Mouse (Mus musculus): Measurements from ENCODE around the gene Shisal2a. TPM values are rescaled to one million over a fixed set of nuclear protein-coding genes. Genes with fewer than 3 reads are reported as not detected.
A peak's percentile ranks its signal among the peaks of the same experiment; 100 is the strongest.

Gene Shisal2a
- total and polyA plus RNA-seq, 3 experiments: not detected

GRCm38 (mm10) chr4:108348256-108348875, 34.8 kb downstream of the Shisal2a start:
- Histone ChIP-seq H3K27me3 (ENCODE audit: insufficient read depth, low read length) (peaks cover 3% of the 10 kb centered on the region; the same call in 1 of the 2 replicates), H3K4me3 (ENCODE audit: low read depth, low read length) (no peak overlapping the region; the same call in 1 of the 2 replicates), H3K4me1 (ENCODE audit: insufficient read depth, low read depth, low read length) (peaks cover 43% of the 10 kb centered on the region), H3K9me3 (replicated peaks) (no peaks in the 10 kb centered on the region), H3K36me3 (replicated peaks) (no peaks in the 10 kb centered on the region)
- TF ChIP-seq POLR2AphosphoS5 (IDR thresholded peaks at IDR 0.05; ENCODE audit: insufficient replicate concordance, low read depth, low read length) (no peak), CTCF (IDR thresholded peaks at IDR 0.05; ENCODE audit: low read depth, low read length) (no peak), GATA2 (IDR thresholded peaks at IDR 0.05; ENCODE audit: borderline replicate concordance, low read depth, low read length) (no peak), GATA1 (IDR thresholded peaks at IDR 0.05; ENCODE audit: borderline replicate concordance, low read length) (no peak), TAL1 (conservative IDR thresholded peaks at IDR 0.05; ENCODE audit: low read depth, low read length) (no peak)
- no peak for ATAC-seq (ENCODE audit: extremely low read depth, insufficient number of reproducible peaks, low FRiP score, poor library complexity, severe bottlenecking)
- no peak for DNase-seq (ENCODE audit: low spot score)

DNA sequence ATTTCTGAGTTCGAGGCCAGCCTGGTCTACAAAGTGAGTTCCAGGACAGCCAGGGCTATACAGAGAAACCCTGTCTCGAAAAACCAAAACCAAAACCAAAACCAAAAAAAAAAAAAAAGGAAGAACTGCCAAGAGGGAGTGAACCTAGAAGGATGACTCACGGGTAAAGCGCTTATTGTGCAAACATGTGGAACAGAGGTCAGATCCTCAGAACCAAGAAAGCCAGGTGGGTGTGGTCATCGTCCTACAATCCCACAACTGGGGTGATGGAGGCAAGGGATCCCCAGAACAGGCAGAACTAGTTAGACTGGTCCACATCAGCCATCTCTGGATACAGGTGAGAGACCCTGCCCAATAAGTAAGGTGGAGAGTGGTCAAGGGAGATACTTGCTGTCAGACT, 36.0 kb downstream of the Shisal2a start:
- ATAC-seq (ENCODE audit: extremely low read depth, insufficient number of reproducible peaks, low FRiP score, poor library complexity, severe bottlenecking) (no peak), DNase-seq (ENCODE audit: low spot score) (no peak)
- H3K36me3 ChIP-seq (replicated peaks): no peaks in the 10 kb centered on the region
- no peak overlapping the region for H3K4me3 ChIP-seq (ENCODE audit: low read depth, low read length)
- no peaks in the 10 kb centered on the region for H3K9me3 ChIP-seq (replicated peaks)
- TF ChIP-seq POLR2AphosphoS5 (IDR thresholded peaks at IDR 0.05; ENCODE audit: insufficient replicate concordance, low read depth, low read length) (no peak), GATA2 (IDR thresholded peaks at IDR 0.05; ENCODE audit: borderline replicate concordance, low read depth, low read length) (no peak), CTCF (IDR thresholded peaks at IDR 0.05; ENCODE audit: low read depth, low read length) (no peak), GATA1 (IDR thresholded peaks at IDR 0.05; ENCODE audit: borderline replicate concordance, low read length) (no peak), TAL1 (conservative IDR thresholded peaks at IDR 0.05; ENCODE audit: low read depth, low read length) (no peak)
- peaks cover 39% of the 10 kb centered on the region for H3K4me1 ChIP-seq (ENCODE audit: insufficient read depth, low read depth, low read length)
- peaks cover 3% of the 10 kb centered on the region; the same call in 1 of the 2 replicates for H3K27me3 ChIP-seq (ENCODE audit: insufficient read depth, low read length)

DNA sequence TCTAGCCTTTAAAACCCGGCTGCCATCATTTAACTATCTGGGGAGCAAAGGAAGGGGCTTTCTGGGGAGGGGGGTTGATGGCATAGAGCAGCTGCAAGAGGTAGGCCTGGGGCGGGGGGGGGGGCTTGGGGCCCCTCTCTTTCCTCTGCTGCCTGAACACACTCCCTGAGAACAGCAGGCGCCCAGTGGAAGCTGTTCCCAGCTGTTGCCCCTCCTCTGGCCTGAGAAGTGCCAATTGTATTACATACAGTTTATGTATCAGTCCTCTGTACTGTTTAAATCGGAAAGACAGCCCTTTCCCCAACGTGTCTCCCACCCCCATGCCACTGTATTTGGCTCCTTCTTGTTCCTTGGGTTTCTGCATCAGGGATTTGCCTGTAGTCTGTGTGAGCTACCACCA, 37.3 kb downstream of the Shisal2a start:
- DNase-seq (ENCODE audit: low spot score) (no peak), ATAC-seq (ENCODE audit: extremely low read depth, insufficient number of reproducible peaks, low FRiP score, poor library complexity, severe bottlenecking) (no peak)
- TF ChIP-seq POLR2AphosphoS5 (IDR thresholded peaks at IDR 0.05; ENCODE audit: insufficient replicate concordance, low read depth, low read length) (no peak), CTCF (IDR thresholded peaks at IDR 0.05; ENCODE audit: low read depth, low read length) (no peak), TAL1 (conservative IDR thresholded peaks at IDR 0.05; ENCODE audit: low read depth, low read length) (no peak), GATA1 (IDR thresholded peaks at IDR 0.05; ENCODE audit: borderline replicate concordance, low read length) (no peak), GATA2 (IDR thresholded peaks at IDR 0.05; ENCODE audit: borderline replicate concordance, low read depth, low read length) (no peak)
- H3K4me3 ChIP-seq (ENCODE audit: low read depth, low read length): no peak overlapping the region
- H3K4me1 ChIP-seq (ENCODE audit: insufficient read depth, low read depth, low read length): peaks cover 36% of the 10 kb centered on the region
- H3K9me3 ChIP-seq (replicated peaks): no peaks in the 10 kb centered on the region
- H3K36me3 ChIP-seq (replicated peaks): peaks cover 7% of the 10 kb centered on the region
- peaks cover 3% of the 10 kb centered on the region; the same call in 1 of the 2 replicates for H3K27me3 ChIP-seq (ENCODE audit: insufficient read depth, low read length)

DNA sequence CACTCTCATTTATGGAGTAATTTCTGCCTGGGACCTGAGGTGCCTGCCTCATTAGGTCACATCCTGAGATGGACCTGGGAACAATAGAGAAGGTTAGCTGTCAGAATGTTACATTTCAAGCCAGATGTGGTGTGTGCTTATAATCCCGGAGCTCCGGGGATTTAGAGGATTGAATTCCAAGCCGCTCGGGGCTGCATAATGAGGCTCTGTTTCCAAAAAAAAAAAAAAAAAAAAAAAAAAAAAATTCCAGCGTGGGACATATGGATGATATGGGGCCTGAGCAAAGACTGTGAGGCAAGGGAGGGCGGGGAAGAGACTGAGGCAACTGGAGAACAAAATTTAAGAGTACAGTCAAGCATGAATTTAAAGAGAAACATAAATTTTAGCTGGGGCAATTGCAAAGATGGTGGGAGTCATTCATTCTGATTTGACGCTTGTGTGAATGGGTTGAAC, 38.5 kb downstream of the Shisal2a start:
- peaks cover 28% of the 10 kb centered on the region for H3K4me1 ChIP-seq (ENCODE audit: insufficient read depth, low read depth, low read length)
- peaks cover 3% of the 10 kb centered on the region; the same call in 1 of the 2 replicates for H3K27me3 ChIP-seq (ENCODE audit: insufficient read depth, low read length)
- no peak for DNase-seq (ENCODE audit: low spot score)
- H3K4me3 ChIP-seq (ENCODE audit: low read depth, low read length): no peak overlapping the region
- TF ChIP-seq CTCF (IDR thresholded peaks at IDR 0.05; ENCODE audit: low read depth, low read length): no peak
- no peak for TF ChIP-seq GATA2 (IDR thresholded peaks at IDR 0.05; ENCODE audit: borderline replicate concordance, low read depth, low read length)
- no peak for TF ChIP-seq TAL1 (conservative IDR thresholded peaks at IDR 0.05; ENCODE audit: low read depth, low read length)
- TF ChIP-seq GATA1 (IDR thresholded peaks at IDR 0.05; ENCODE audit: borderline replicate concordance, low read length): no peak
- TF ChIP-seq POLR2AphosphoS5 (IDR thresholded peaks at IDR 0.05; ENCODE audit: insufficient replicate concordance, low read depth, low read length): no peak
- no peak for ATAC-seq (ENCODE audit: extremely low read depth, insufficient number of reproducible peaks, low FRiP score, poor library complexity, severe bottlenecking)
- no peaks in the 10 kb centered on the region for H3K9me3 ChIP-seq (replicated peaks)
- peaks cover 17% of the 10 kb centered on the region for H3K36me3 ChIP-seq (replicated peaks)

DNA sequence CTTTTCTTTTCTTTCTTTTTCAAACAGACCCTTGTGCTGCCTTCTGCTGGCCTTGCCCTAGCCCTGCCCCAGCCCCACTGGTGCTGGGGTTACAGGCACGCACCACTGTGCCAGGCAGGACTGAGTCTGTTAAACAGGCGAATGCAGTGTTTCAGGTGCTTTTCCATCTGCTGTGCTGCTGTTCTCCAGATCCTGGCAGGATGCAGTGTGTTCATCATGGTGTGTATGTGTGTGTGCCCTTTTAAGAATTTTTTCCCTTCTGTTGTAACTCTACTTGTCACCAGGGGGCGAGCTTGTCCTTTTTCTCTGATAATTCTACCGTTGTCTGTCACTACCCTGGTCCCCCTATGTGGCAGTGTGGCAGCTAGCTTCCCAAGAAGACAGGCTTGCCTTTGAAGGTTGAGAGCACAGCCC, 43.9 kb downstream of the Shisal2a start:
- H3K36me3 ChIP-seq (replicated peaks): peaks cover 65% of the 10 kb centered on the region
- H3K27me3 ChIP-seq (ENCODE audit: insufficient read depth, low read length): no peaks in the 10 kb centered on the region
- H3K4me3 ChIP-seq (ENCODE audit: low read depth, low read length): no peak overlapping the region
- H3K4me1 ChIP-seq (ENCODE audit: insufficient read depth, low read depth, low read length): peaks cover 16% of the 10 kb centered on the region
- TF ChIP-seq CTCF (IDR thresholded peaks at IDR 0.05; ENCODE audit: low read depth, low read length) (peak; percentile 32), POLR2AphosphoS5 (IDR thresholded peaks at IDR 0.05; ENCODE audit: insufficient replicate concordance, low read depth, low read length) (no peak)
- H3K9me3 ChIP-seq (replicated peaks): no peaks in the 10 kb centered on the region
- DNase-seq (ENCODE audit: low spot score) (peak; percentile 62), ATAC-seq (ENCODE audit: extremely low read depth, insufficient number of reproducible peaks, low FRiP score, poor library complexity, severe bottlenecking) (peak; percentile 34; the same call in 1 of the 2 replicates)

- Histone ChIP-seq H3K4me1 (ENCODE audit: insufficient read depth, low read depth, low read length) (peaks cover 16% of the 10 kb centered on the region), H3K9me3 (replicated peaks) (no peaks in the 10 kb centered on the region), H3K36me3 (replicated peaks) (peaks cover 69% of the 10 kb centered on the region), H3K27me3 (ENCODE audit: insufficient read depth, low read length) (no peaks in the 10 kb centered on the region), H3K4me3 (ENCODE audit: low read depth, low read length) (no peak overlapping the region)
- DNase-seq (ENCODE audit: low spot score) (no peak), ATAC-seq (ENCODE audit: extremely low read depth, insufficient number of reproducible peaks, low FRiP score, poor library complexity, severe bottlenecking) (no peak)
- TF ChIP-seq TAL1 (conservative IDR thresholded peaks at IDR 0.05; ENCODE audit: low read depth, low read length) (no peak), POLR2AphosphoS5 (IDR thresholded peaks at IDR 0.05; ENCODE audit: insufficient replicate concordance, low read depth, low read length) (no peak), CTCF (IDR thresholded peaks at IDR 0.05; ENCODE audit: low read depth, low read length) (no peak), GATA1 (IDR thresholded peaks at IDR 0.05; ENCODE audit: borderline replicate concordance, low read length) (no peak), GATA2 (IDR thresholded peaks at IDR 0.05; ENCODE audit: borderline replicate concordance, low read depth, low read length) (no peak)
These were observed 44.3 kb downstream of the Shisal2a start for GRCm38 (mm10) chr4:108338811-108339210.

Data from G1E (cell line).